Mouse (Mus musculus): Measurements from ENCODE around the gene Zmym2. TPM values are rescaled to one million over a fixed set of nuclear protein-coding genes. Genes with fewer than 3 reads are reported as not detected.
"Not testable (repeated sequence)": the region's sequence is repeated elsewhere in the genome, so short reads cannot be mapped to it uniquely, and the experiment has no call there.

Zmym2 gene
- total RNA-seq (2021), result 10 to 100 TPM; 83.4 to 84.4 TPM
- long read RNA-seq, experiment 1, full-length matches to known transcripts, result 2 of 23 reads
- long read RNA-seq, experiment 1, partial matches to known transcripts, result 7 of 23 reads
- long read RNA-seq, experiment 1, other reads (novel, unspliced or antisense), result 14 of 23 reads
- long read RNA-seq, experiment 2, partial matches to known transcripts, result 4 of 18 reads
- long read RNA-seq, experiment 2, other reads (novel, unspliced or antisense), result 14 of 18 reads

DNA sequence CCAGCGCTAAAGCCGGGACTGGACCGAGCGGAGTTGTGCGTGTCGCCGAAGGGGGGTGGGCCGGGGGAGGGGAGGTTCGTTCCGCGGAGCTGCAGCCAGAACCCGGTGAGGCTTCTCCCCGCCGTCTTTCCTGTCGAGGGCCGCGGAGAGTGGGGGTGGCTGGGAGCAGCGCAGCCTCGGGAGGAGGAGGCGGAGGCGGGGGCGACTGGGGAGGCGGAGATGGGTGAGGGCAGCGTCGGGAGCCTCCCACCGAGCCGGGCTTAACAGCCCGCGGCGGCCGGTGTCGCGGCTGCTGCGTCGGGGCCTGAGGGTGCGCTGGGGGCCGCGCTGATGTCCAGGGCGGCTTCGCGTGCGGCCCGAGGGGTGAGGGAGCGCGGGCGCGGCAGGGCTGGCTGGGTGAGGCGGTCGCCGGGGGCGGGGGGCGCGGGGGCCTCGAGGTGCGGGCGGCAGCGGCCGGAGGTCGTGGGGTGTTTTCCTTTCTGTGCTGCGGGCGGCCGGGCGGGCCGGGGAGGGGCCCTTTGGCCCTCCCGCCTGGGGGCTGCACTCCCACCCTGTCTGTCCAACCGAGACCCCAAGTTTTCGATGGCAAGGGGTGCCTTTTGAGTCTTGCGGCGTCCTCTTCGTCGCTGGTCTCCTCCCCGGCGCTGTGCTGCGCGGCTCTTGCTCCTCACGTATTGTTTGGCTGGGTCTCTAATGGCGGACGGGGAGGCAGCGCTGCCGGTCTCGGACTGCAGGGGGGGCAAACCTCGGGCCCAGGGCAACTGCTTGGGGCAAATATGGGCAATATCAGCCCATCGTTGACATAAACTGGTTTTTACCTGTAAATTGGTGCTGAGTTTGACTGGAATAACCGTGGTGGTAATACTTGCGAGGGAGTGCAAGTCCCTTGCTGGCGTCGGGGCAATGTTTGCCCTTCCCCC lies at the start of gene Zmym2:
TSS of gene Zmym2 (plus strand) at position 60 of the 920 bp plus-strand sequence.
- DNase-seq (ENCODE audit: low spot score in 2 of 2), result peak; percentile 66 to 69
- intact Hi-C loops (cut with DNase I), result loop anchor here (2.0 kb wide), 1 partner anchor 76 kb away; the partner anchor contains the start of gene Zmym5

DNA sequence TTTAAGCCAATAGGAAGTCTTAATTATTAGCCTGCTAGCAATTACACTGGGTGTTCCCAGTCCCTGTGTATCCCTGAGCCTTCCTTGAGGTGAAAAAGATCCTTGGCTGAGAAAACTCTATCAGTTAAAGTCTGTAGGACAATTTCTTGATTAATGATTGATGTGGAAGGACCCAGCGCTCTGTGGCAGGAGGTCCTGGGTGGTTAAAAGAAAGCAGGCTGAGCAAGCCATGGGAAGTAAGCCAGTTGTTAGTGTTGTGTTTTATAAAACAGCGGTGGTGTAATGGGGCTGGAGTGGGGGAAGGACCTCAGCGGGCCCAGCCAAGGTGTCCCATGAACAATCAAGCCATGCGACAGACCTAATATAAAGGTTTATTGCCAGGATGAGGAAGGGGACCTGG lies 42.4 kb upstream of the Zmym2 start:
- intact Hi-C loops (cut with DNase I), result no loop called here
- DNase-seq (ENCODE audit: low spot score in 2 of 2), result no peak

DNA sequence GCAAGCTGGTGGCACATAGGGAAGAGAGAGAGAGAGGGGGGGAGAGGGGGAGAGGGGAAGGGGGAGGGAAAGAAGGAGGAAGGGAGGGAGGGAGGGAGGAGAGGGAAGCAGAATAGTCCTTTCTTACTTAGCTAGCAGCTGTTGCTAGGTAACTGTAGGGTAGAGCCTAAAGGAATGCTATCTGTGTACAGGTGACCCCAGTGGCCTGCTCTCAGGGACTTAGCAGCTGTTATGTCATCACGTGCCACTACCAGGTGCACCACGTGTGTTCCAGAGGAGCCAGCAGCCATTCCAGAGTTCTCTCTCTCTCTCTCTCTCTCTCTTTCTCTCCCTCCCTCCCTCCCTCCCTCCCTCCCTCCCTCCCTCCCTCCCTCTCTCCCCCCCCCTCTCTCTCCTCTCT lies 41.9 kb upstream of the Zmym2 start:
- intact Hi-C loops (cut with DNase I), result no loop called here
- no peak for DNase-seq (ENCODE audit: low spot score in 2 of 2)

DNA sequence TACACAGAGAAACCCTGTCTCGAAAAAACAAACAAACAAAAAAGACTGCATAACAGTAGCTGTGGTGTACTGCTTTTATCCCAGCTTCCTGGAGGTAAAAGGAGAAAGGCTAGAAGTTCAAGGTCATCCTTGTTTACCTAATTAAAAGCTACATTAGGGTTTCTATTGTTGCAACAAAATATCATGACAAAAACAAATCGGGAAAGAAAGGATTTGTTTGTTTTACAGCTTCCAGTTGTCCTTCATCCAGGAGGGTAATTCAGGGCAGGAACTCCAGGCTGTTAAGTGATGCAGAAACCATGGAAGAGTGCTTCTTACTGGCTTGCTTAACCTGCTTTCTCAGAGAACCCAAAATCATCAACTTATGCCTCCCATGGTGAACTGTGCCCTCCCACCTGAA lies 38.1 kb upstream of the Zmym2 start:
- intact Hi-C loops (cut with DNase I), result no loop called here
- DNase-seq (ENCODE audit: low spot score in 2 of 2), result no peak

DNA sequence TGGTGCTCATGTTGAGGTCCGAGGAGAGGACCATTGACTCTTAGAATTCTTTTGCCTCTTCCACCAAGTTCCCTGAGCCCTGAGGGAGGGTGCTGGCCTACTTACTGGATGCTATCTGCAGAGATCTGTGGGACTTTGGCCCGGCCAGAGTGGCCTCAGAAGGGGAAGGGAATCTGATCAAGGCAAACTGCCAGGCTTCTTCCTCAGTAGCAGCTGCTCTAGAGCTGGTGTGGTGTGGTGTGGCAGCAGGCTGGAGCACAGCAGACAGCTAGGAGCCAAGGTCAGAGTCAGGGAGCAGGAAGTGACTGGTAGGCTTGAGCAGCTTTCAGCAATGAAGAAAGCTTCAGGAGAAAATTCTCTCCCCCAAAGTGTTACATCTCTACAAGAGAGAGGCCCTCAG lies 36.8 kb upstream of the Zmym2 start:
- no peak for DNase-seq (ENCODE audit: low spot score in 2 of 2)
- intact Hi-C loops (cut with DNase I), result no loop called here

DNA sequence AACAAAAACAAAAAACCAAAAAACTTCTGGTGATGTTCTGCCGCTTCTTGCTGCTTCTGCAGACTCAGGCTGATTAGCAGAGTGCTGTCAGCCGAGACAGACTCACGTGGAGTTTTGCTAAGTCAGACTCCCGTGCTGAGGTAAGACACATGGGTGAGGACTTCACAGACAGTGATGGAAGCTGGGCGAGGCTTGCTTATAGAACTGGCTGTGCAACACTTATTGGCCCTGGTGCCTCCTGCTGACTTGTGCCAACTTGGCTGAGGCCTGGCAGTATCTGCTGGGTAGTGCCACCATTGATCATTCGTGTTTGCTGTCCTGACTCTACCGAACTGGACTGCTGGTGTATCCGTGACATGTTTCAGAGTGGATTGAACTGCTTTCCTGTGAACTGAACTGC lies 22.4 kb upstream of the Zmym2 start:
- no peak for DNase-seq (ENCODE audit: low spot score in 2 of 2)
- intact Hi-C loops (cut with DNase I), result no loop called here

DNA sequence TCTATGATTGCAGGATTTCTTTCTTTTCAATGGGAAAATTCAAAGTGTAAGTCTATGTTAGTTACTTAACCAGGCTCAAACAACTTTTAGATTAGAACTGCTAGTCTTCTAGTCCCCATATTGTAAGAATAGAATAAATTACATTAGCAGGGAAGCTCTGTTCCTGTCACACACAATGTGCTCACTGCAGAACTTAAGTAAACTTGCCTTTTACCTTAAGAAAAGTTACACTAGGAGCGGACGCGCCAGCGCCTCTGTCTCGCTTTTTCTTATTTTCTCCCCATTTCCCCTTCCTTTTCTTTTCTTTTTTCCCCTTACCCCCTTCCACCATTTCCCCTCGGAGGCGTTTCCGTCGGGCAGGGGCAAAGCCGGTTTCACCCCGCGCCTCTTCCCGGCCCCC lies 21.8 kb upstream of the Zmym2 start:
- DNase-seq (ENCODE audit: low spot score in 2 of 2), result no peak
- intact Hi-C loops (cut with DNase I), result no loop called here

DNA sequence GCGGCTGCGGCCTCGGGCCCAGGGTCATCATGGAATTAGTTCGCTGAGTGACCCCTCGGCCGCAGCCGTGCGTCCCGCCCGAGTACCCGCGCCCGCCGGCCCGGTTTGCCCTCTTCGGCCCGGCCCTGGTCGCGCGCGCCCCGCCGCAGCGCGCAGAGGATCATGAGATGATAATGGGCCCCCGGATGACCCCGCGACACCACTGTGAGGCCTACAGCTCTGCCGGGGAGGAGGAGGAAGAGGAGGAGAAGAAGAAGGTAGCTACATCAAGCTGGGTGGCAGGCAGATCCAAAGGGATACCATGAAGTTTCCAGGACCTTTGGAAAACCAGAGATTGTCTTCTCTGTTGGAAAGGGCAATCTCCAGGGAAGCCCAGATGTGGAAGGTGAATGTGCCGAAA lies 21.3 kb upstream of the Zmym2 start:
- intact Hi-C loops (cut with DNase I), result not testable (repeated sequence)

DNA sequence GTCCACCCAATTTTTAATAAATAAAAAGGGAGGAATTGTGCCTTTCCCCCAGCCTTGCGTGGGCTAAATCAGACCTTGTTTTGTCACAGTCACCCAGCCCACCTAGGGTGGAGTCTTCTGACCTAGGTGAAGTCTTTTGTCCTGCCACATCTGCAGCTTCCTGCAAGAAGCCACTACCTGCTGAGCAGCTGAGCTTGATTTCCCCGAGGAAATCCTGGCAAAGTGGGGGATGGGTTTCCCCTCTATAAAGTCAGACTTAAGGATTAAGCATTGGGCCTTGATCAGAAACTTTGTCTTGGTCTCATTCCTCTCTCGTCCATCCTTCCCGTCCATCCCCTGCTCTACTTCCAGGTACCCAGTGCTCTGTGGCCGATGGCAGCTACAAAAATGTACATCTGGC lies 12.9 kb upstream of the Zmym2 start:
- intact Hi-C loops (cut with DNase I), result no loop called here
- no peak for DNase-seq (ENCODE audit: low spot score in 2 of 2)

More for the DNA sequence above, 21.3 kb upstream of the Zmym2 start:
- not testable (repeated sequence) for DNase-seq (ENCODE audit: low spot score in 2 of 2)

DNA sequence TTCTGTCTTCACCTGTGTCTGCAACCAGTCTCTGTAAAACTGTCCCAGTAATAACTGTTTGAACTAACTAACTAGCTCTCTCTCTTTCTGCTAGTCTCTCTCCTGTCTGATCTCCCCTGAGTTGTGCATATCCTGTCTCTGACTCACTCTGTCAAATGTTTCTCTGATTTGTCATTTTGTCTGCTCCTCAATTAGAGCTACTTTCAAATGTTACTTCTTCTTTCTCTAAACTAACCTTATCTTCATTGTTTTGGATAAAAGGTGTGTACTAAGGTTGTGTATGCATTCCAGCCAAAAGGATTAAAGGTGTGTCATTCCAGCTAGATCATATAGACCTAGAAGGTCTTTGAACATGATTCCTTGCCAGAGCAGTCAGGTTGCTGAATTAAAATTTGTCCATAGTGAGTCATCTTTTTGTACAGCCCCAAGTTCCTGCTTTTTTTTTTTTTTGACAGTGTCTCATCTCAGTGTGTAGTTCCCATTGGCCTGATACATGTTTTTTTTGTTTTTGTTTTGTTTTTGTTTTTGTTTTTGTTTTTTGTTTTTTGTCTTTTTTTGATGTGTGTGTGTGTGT lies 10.8 kb upstream of the Zmym2 start:
- DNase-seq (ENCODE audit: low spot score in 2 of 2), result no peak
- intact Hi-C loops (cut with DNase I), result no loop called here

DNA sequence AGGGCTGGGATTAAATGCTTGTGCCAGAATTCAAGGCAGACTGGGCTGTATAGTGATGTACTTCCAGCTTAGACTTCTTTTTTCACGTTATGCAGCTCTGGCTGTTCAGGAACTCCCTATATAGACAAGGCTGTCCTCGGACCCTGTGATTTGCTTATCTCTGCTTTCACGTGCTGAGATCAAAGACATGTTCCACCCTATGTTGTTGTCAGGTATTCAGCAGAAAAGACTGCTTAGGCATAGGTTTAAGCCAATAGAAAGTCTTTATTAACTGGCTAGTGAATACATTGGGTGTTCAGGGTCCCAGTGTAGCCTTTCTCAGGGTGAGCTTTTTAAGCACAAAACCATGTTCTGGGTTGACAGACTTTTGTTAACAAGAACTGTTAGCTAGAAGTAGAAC lies 5.2 kb upstream of the Zmym2 start:
- DNase-seq (ENCODE audit: low spot score in 2 of 2), result no peak
- intact Hi-C loops (cut with DNase I), result no loop called here

DNA sequence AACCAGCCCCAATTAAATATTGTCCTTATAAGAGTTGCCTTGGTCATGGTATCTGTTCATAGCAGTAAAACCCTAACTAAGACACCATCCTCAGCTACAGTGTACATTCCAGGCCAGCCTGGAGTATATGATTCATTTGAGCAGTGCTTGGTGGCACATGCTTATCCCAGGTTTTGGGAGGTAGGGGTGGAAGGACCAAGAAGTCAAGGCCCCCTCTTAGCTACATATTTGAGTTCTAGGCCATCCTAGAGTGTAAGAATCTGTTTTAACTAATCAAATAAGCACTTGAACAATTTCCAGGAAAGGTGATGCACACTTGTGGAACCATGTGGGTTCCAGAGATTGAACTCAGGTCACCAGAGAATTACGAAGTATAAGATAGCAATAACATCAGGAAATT lies 3.0 kb upstream of the Zmym2 start:
- intact Hi-C loops (cut with DNase I), result no loop called here
- DNase-seq (ENCODE audit: low spot score in 2 of 2), result no peak

DNA sequence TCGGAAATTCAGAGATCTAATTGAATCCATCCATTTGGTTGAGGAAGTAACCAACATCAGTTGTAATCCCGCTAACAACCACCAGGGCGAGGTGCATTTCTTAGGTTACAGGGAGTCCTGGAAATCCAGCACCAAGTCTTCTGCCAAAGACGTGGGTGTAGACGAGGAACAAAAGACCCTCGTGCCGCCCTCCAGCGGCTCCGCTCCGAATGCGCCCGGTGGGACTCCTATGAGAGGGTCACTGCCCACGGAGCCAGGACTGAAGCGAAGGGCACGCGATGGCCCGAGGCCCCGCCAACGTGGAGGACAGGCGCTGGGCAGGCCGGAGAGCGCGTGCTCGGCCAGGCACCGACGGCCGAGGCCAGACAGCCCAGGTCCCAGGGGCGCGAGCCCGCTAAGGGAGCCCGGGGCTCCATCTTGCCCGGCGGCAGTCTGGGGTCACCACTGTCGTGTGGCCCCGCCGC lies 1.1 kb upstream of the Zmym2 start:
- DNase-seq (ENCODE audit: low spot score in 2 of 2), result peak; percentile 81 to 92
- intact Hi-C loops (cut with DNase I), result no loop called here

DNA sequence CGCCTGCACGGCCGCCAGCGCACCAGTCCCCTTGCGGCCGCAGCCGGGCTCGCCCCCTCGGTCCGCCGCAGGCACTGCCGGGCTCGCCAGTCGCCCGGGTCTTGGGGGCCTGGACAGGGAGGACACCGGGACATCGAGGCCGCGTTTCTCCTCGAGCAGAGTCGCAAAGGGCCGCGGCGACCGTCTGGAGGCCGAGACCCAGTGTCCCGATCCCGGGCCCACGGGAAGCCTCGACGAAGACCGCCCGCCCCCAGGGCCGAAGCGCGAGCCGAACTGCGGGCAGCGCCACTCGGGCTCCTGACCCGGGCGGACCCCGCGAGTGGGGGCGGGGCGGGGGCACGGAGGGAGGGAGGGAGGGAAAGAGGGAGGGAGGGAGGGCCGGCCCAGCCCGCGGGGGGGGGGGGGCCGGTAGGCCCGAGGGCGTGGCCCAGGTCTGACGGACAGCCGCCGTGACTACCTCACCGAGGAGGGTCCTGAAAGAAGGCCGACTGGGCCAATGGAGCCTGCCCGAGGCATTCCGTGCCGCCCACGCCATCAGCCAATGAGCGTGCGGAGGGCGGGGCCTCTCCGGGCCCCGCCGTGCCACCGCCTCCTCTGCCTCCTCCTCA lies 363 bp upstream of the Zmym2 start:
- intact Hi-C loops (cut with DNase I), result loop anchor here (2.0 kb wide), 1 partner anchor 75 kb away; the partner anchor contains the start of gene Zmym5
- peak; percentile 67 to 77 for DNase-seq (ENCODE audit: low spot score in 2 of 2)

DNA sequence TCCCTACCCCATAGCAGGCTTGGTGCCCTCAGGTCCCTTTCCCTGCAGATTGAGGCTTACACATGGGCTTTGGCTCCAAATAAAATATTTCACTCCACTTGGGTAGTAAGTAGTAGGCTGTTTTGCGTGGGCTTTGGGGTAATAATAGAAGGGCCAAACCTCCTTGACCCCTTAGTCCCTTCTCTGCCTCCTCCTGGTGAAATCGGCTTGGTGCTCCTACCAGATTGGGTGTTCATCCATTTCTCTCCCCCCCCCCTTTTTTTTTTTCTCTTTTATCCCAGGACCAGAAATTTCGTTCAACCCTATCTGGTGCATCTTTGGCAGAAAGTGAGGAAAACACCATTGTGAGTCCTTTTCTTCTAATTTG lies 1.0 kb downstream of the Zmym2 start:
- intact Hi-C loops (cut with DNase I), result loop anchor here (2.0 kb wide), 1 partner anchor 77 kb away; the partner anchor contains the start of gene Zmym5
- DNase-seq (ENCODE audit: low spot score in 2 of 2), result no peak

DNA sequence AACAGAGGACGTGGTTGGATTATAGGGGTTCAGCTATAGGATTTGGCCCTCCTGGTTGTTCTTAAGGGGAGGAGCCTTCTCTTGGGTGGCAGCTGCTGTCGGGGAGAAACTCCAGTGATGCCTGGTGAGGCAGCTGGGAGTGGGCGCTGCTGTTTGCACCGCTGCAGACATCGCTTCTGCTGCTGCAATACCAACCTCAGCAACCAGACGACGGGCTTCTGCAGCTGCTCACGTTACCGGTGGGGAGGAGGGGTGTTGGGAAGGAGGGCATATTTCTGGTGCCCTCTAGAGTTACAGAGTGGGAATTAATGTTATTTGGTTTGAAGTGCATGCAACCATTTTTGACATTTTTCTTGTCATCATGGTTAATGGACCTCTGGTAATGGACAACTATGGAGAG lies 1.4 kb downstream of the Zmym2 start:
- intact Hi-C loops (cut with DNase I), result loop anchor here (2.0 kb wide), 1 partner anchor 77 kb away; the partner anchor contains the start of gene Zmym5
- DNase-seq (ENCODE audit: low spot score in 2 of 2), result peak; percentile 73 to 93

DNA sequence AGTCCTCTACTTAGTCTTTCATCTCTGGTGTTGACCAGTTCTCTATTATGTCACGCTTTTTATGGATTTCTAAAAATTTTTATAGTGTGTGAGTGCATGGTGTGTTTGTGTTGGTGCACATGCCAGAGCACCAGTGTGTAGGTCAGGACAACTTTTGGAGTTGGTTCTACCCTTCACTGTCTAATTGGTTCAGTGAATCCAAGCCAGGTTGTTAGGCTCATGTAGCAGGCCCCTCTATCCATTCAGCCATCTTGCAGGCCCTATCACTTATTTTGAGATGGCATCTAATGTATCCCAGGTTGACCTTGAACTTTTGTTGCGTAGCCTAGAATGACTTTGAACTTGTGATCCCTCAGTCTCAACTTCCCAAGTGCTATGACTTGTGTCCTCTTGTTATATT lies 2.0 kb downstream of the Zmym2 start:
- intact Hi-C loops (cut with DNase I), result no loop called here
- DNase-seq (ENCODE audit: low spot score in 2 of 2), result no peak

DNA sequence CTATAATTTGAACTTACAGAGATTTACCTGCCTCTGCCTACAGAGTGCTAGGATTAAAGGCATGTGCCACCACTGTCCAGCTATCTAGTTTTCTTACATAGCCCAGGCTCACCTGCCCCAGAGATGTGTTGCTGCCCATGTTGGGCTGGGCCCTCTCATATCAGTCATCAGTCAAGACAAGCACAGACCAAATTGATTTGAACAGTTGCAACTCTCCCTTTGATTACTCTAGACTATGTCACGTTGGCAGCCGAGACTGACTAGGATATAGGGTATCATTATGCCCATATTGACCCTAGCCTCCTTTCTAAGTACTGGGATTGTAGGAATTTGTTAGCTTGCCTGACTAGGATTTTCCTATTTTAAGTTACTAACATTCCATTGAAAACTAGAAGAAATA lies 8.0 kb downstream of the Zmym2 start:
- intact Hi-C loops (cut with DNase I), result no loop called here

DNA sequence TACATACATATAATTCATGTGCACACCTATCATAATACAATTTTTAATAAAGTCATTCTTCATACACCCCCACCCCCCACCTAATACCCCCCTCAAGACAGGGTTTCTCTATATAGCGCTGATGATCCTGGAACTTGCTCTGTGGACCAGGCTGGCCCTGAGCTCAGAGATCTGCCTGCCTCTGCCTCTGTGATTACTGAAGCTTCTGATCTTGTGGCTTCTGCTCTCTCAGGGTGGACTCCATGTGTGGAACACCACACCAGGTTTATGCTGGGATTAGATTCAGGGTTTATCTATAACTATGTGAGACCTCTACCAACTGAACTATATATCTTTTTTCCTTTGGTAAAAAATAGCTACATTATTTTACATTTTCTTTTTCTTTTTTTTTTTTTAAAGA lies 10.1 kb downstream of the Zmym2 start:
- intact Hi-C loops (cut with DNase I), result no loop called here
- DNase-seq (ENCODE audit: low spot score in 2 of 2), result no peak

More for the DNA sequence above, 8.0 kb downstream of the Zmym2 start:
- DNase-seq (ENCODE audit: low spot score in 2 of 2), result no peak

DNA sequence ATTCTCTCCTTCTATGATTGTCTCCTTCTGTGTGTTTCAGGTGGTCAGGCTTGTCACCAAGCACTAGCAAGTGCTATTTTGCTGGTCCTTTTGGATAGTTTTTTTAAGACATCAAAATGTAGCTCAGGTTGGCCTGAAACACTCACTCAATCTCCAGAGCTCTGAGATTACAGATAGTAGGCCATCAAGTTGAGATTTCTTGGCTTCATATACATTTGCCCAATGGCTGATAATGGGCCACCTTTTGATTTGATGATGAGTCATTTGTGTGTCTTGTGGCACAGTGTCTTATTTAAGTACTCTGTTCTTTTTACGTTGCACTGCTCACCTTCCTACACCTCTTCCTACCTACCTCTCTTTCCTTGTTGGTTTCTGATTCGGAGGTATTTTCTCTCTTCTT lies 11.0 kb downstream of the Zmym2 start:
- DNase-seq (ENCODE audit: low spot score in 2 of 2), result no peak
- intact Hi-C loops (cut with DNase I), result no loop called here

Measured in left cerebral cortex, postnatal 14 days (tissue).